In genomic region chr10:42152426-42153205, GRCm38 (mm10) we compare ENCODE assay signal across 7 mouse cellular contexts.
DNase-seq lines count a peak whose midpoint lies in the region; ATAC-seq and TF ChIP-seq lines count a peak whose summit lies in the region.

No protein-coding gene starts in this region.

- 28% methylated on average over 14 of the region's 14 CpGs for WGBS in kidney, postnatal 0 days
- 37% methylated on average over 14 of the region's 14 CpGs for WGBS in limb, embryonic 12.5 days

- peaks cover 5% of the 10 kb centered on the region; the same call in 1 of the 2 replicates for H3K9me3 ChIP-seq in kidney, postnatal 0 days (replicated peaks; ENCODE audit: low read length)
- peaks cover 10% of the 10 kb centered on the region; the same call in 1 of the 2 replicates for H3K9me3 ChIP-seq in limb, embryonic 12.5 days

- no peak overlapping the region for H3K9ac ChIP-seq in kidney, postnatal 0 days (ENCODE audit: low read depth, low read length)
- no peak overlapping the region for H3K9ac ChIP-seq in limb, embryonic 12.5 days (replicated peaks)

- no peaks in the 10 kb centered on the region for H3K36me3 ChIP-seq in kidney, postnatal 0 days (ENCODE audit: insufficient read depth, low read length)
- H3K36me3 ChIP-seq in limb, embryonic 12.5 days, result no peaks in the 10 kb centered on the region

- no peak overlapping the region for H3K4me2 ChIP-seq in kidney, postnatal 0 days (ENCODE audit: low read length)
- 0 out of 2 replicates have a peak overlapping the region, but pooled peaks have one; percentile 0 for H3K4me2 ChIP-seq in limb, embryonic 12.5 days

- TF ChIP-seq POLR2A in brain, embryonic 14.5 days (IDR thresholded peaks at IDR 0.05; ENCODE audit: borderline replicate concordance, extremely low read depth, insufficient read depth, insufficient read length, poor library complexity, severe bottlenecking), result no peak

- TF ChIP-seq CTCF in kidney, postnatal 0 days (IDR thresholded peaks at IDR 0.05; ENCODE audit: low read depth), result no peak
- no peak for TF ChIP-seq CTCF in brain, embryonic 14.5 days (IDR thresholded peaks at IDR 0.05; ENCODE audit: borderline replicate concordance, extremely low read depth, insufficient read depth, insufficient read length)

- H3K4me3 ChIP-seq in kidney, postnatal 0 days (replicated peaks; ENCODE audit: low read depth, low read length), result no peak overlapping the region
- H3K4me3 ChIP-seq in limb, embryonic 12.5 days (replicated peaks), result no peak overlapping the region

- DNase-seq in kidney, postnatal 0 days (ENCODE audit: low spot score), result peak; percentile 60
- no peak for DNase-seq in kidney, adult 18-20 months
- peak; percentile 60 for DNase-seq in brain, embryonic 14.5 days (ENCODE audit: low read depth)
- no peak for DNase-seq in thymus, adult 18-20 months

- H3K27me3 ChIP-seq in kidney, postnatal 0 days (ENCODE audit: insufficient read depth, low read length), result no peaks in the 10 kb centered on the region
- H3K27me3 ChIP-seq in limb, embryonic 12.5 days, result no peaks in the 10 kb centered on the region

- H3K4me1 ChIP-seq in kidney, postnatal 0 days (replicated peaks; ENCODE audit: insufficient read depth, low read length), result no peaks in the 10 kb centered on the region
- H3K4me1 ChIP-seq in limb, embryonic 12.5 days (replicated peaks), result peaks cover 14% of the 10 kb centered on the region

- no peak for ATAC-seq in kidney, postnatal 0 days (replicated peaks; ENCODE audit: low FRiP score, low read depth)
- ATAC-seq in granulocyte monocyte progenitor cell, adult 5-6 weeks (replicated peaks; ENCODE audit: poor library complexity, severe bottlenecking), result peak; percentile 91
- ATAC-seq in limb, embryonic 12.5 days (ENCODE audit: insufficient number of reproducible peaks, insufficient read depth, low FRiP score, low TSS enrichment, low read depth), result no peak
- ATAC-seq in CD4-positive, CD25-positive, alpha-beta regulatory T cell, adult 4 months, result no peak

- H3K27ac ChIP-seq in kidney, postnatal 0 days, result no peak overlapping the region
- peak overlapping the region; percentile 73 for H3K27ac ChIP-seq in limb, embryonic 12.5 days

Comparison
In these comparisons a context has a peak if more than half of its experiments do, and no peak if none do; other contexts are left out.
1. DNase-seq: peak in kidney, postnatal 0 days (single experiment) and brain, embryonic 14.5 days (single experiment); none in kidney, adult 18-20 months (single experiment) and thymus, adult 18-20 months (0 of 2).